Mouse (Mus musculus) layer of hippocampus, adult 2 months (tissue): ENCODE measurements at regions not wholly inside any gene's neighbourhood (a gene's known extent, or its start where the extent isn't known, plus 50 kb on each side); places are given as distances from the start of the nearest gene placed in this dataset.

Experiments used
- DNase-seq, 2 experiments: peaks; one replicate each; pipeline ENCODE4 v3.0.0; 2022; ENCODE audit warnings: low spot score in 2 of 2
- H3K27ac ChIP-seq: fragments of 200-600 bp; 2 replicates; pipeline ENCODE4 v1.8.1; 2022
- H3K4me3 ChIP-seq: fragments of 200-600 bp; 2 replicates; pipeline ENCODE4 v1.8.1; 2022; ENCODE audit warnings: mild to moderate bottlenecking
- CTCF ChIP-seq: fragments of 200-600 bp; conservative IDR thresholded peaks from 2 replicates; pipeline ENCODE4 v1.8.1; 2022; ENCODE audit warnings: antibody characterized with exemption, mild to moderate bottlenecking, moderate library complexity

DNA sequence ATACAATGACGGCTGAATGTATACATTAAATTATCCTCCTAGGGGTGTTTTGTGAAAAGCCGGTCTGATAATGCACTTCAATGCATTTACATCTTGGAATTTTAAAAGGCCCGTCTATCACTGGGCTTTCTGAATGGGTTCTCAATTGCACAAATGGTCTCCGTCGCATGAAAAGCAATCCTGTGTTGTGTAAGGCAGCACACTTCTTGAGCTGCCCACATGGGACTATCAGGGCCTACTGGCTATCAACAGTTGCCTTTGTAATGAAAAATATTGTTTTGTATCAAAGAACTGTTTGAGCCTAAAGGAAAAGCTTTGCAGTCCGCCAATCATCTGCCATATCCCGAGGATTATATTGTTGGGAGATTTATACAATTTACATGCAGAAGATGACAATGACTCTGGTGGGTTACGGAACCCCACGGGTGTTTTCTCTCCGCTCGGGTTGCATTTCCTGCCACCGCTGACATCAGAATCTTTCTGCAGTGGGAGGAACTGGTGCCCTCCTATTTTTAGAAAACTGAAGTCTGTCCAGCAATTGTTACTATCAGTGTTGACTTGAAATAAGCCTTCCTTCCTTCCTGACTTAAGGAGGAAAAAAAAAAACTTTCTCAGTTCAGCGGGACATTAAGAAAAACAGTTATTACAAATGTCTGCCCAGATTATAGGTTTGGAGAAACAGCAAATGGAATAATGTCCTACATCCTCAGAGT lies 118.7 kb downstream of the Tmem26 start:
- Histone ChIP-seq H3K27ac (no peak overlapping the region), H3K4me3 (no peak overlapping the region)
- no peak for DNase-seq
- TF ChIP-seq CTCF: no peak

- H3K4me3 ChIP-seq: no peak overlapping the region
- no peak for DNase-seq
- no peak for TF ChIP-seq CTCF
- no peak overlapping the region for H3K27ac ChIP-seq
Measured at GRCm38 (mm10) chr10:68844066-68844465, 120.6 kb downstream of the Tmem26 start.

- Histone ChIP-seq H3K4me3 (no peak overlapping the region), H3K27ac (no peak overlapping the region)
- no peak for DNase-seq
- no peak for TF ChIP-seq CTCF
Measured at GRCm38 (mm10) chr10:68844596-68844995, 121.2 kb downstream of the Tmem26 start.

- no peak for TF ChIP-seq CTCF
- no peak overlapping the region for H3K4me3 ChIP-seq
- H3K27ac ChIP-seq: no peak overlapping the region
- no peak for DNase-seq
Measured at GRCm38 (mm10) chr10:68851153-68851552, 127.7 kb downstream of the Tmem26 start.

DNA sequence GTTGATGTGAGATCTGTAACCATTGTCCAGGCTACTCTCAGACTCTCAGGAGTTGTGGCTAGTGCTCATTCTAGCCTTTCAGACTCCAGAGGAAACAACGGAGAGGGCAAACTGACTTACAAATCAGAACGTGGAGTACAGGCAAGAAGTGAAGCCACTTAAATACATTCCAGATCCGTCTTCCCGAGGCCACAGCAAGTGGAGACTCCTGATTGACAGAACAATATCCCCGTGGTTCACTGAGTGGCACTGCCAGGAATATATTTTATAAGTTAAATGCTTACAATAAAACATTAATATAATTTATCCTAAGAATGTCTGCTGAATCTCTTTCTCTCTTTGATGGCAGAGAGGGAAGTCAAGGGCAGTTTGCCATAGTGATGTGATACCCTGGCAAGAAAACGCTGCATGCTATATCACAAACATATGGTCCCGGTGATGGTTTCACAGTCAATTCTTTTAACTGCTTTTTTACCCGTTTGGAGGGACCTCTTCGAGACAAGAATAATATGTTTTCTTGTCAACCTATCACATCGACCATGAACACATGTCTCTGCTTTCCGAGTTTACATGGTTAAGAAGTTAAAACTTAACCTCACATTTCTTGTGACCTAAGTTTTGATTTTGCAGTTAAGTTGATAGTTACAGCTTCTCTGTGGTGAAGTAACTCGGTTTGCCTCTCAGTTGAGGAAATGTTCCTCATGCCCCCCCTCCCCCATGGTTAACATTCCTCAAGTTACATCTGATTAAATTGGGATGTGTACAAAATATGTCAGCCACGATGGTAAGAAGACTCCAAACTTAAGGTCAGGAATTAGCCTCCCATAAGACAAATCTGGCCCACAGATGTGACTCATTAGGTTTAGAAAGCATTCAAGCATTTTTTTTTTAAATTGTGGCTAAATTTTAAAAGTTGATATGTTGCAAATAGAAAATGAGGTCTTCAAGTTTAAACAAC lies 132.8 kb downstream of the Tmem26 start:
- DNase-seq: no peak
- Histone ChIP-seq H3K27ac (no peak overlapping the region), H3K4me3 (no peak overlapping the region)
- TF ChIP-seq CTCF: no peak

GRCm38 (mm10) chr10:68864606-68865378 lies 141.3 kb downstream of the Tmem26 start:
- H3K4me3 ChIP-seq: no peak overlapping the region
- H3K27ac ChIP-seq: no peak overlapping the region
- TF ChIP-seq CTCF: no peak
- no peak for DNase-seq

- TF ChIP-seq CTCF: no peak
- Histone ChIP-seq H3K4me3 (no peak overlapping the region), H3K27ac (no peak overlapping the region)
- DNase-seq: no peak
Measured at GRCm38 (mm10) chr10:68865776-68866175, 142.3 kb downstream of the Tmem26 start.

DNA sequence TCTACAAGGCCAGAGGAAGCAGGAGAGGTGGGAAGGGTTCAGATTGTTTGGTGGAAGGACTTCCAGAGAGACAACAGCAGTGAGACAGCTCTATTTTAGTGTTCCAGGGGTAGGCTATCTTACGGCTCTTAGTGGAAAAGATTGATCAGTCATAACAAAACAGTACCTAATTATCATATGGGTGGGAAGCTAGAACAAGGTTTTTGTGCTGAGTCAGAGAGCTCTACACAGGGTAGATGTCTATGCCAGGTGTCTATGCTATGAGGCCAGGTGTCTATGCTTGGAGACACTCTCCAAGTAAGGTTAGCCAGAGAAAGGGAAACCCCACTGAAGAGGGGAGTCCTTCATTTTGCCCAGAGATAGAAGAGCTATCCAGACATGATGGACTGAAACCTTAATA lies 143.9 kb downstream of the Tmem26 start:
- Histone ChIP-seq H3K4me3 (no peak overlapping the region), H3K27ac (no peak overlapping the region)
- no peak for DNase-seq
- TF ChIP-seq CTCF: no peak

DNA sequence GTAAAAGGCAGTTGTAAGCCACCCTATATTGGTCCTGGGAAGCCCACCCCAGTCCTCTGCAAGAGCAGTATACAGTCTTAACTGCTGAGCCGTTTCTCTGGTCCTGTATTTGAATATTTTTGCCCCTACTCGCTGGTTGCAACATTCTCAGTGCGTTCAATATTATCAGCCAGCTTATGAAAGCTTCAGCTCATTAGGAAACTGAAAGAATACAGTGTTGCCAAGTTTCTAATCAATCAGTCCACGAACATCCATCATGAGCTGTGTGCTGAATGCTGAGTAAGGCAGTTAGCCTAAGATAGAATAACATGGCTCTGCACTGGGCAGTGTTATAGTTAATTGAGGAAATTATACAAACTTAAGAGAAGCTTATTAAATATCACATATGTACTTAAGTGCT lies 148.7 kb downstream of the Tmem26 start:
- Histone ChIP-seq H3K27ac (no peak overlapping the region), H3K4me3 (no peak overlapping the region)
- no peak for DNase-seq
- TF ChIP-seq CTCF: no peak

- no peak for TF ChIP-seq CTCF
- no peak overlapping the region for H3K4me3 ChIP-seq
- DNase-seq: no peak
- H3K27ac ChIP-seq: no peak overlapping the region
Measured at GRCm38 (mm10) chr10:68875641-68876040, 152.2 kb downstream of the Tmem26 start.

GRCm38 (mm10) chr10:68893100-68893841 lies 169.8 kb downstream of the Tmem26 start:
- no peak overlapping the region for H3K4me3 ChIP-seq
- peak overlapping the region; percentile 28; the same call in 1 of the 2 replicates for H3K27ac ChIP-seq
- TF ChIP-seq CTCF: no peak
- no peak for DNase-seq

DNA sequence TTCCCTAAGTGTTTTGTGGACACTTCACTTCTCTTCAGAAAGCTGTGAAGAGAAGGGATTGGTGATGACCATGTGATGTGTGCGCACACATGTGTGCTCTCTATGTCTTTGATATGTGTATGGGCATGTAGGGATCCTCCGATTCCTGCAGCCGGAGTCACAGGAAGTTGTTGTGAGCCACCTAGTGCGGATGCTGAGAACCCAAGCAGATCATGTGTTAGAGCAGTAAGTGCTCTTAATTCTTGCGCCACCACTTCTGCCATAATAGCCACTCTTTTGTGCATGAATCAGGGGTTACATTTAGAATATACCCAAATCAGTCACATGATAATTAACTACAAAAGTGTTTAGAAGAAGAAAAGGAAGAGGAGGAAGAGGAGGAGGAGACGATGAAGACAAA lies 170.7 kb downstream of the Tmem26 start:
- Histone ChIP-seq H3K4me3 (no peak overlapping the region), H3K27ac (no peak overlapping the region)
- no peak for TF ChIP-seq CTCF
- no peak for DNase-seq

- Histone ChIP-seq H3K4me3 (no peak overlapping the region), H3K27ac (no peak overlapping the region)
- no peak for TF ChIP-seq CTCF
- no peak for DNase-seq
Measured at GRCm38 (mm10) chr10:68897524-68897923, 174.1 kb downstream of the Tmem26 start.
